11 mouse cellular contexts compared by ENCODE assay signal in the genomic region with DNA sequence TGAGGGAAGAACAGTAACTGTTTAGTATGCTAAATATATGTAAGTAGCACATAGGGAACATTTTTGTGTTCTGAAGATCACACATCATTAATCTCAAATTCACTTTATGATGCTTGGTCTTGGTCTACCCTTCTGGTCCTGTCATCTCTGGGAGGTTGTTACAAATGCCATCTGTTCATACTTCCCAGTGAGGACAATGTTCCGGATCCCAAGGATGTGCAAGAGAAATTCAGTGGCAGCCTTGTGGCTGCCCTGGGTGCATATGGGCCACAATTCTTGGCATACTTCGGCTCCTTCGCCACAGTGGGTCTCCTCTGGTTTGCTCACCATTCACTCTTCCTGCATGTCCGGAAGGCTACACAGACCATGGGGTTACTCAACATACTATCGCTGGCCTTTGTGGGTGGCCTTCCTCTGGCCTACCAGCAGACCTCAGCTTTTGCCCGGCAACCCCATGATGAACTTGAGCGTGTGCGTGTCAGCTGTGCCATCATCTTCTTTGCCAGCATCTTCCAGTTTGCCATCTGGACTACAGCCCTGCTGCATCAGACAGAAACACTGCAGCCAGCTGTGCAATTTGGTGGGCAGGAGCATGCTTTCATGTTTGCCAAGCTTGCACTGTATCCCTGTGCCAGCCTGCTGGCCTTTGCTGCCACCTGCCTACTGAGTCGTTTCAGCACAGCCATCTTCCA. TPM values are rescaled to one million over a fixed set of nuclear protein-coding genes. Genes with fewer than 3 reads are reported as not detected.
DNase-seq lines count a peak whose midpoint lies in the region.
"Had no signal": no experiment of that assay in that cellular context is flagged by ENCODE, and none has a peak within 500 bp of the region (broad histone marks: within the 10 kb centered on the region; RNA-seq: fewer than 3 reads in every experiment).

No protein-coding gene starts in this region.

- peak; percentile 40 for DNase-seq in gastrocnemius, postnatal 10 days
- DNase-seq in gastrocnemius, adult 8-10 months (ENCODE audit: low spot score in 2 of 2): no peak
- DNase-seq in layer of hippocampus, postnatal 10 days (ENCODE audit: low spot score in 2 of 2): peak; percentile 46 to 62
- no peak for DNase-seq in layer of hippocampus, adult 11-12 months (ENCODE audit: low spot score)
- peak; percentile 12 for DNase-seq in adipocyte (ENCODE audit: low spot score)
- DNase-seq in cerebellum, adult 9-11 months: peak; percentile 74
- DNase-seq in spleen, postnatal 4 days (ENCODE audit: low spot score in 2 of 2): no peak
- DNase-seq in thymus, postnatal 25 days: no peak
- DNase-seq: adrenal gland, postnatal 10 days; right cerebral cortex, postnatal 14 days had no signal

RNA-seq across cellular contexts. Expression of gene Idua, which starts 14.3 kb away (rescaled TPM):
- total RNA-seq in gastrocnemius, postnatal 10 days (2021): 1 to 10 TPM; 6.3 to 8.0 TPM
- total RNA-seq in gastrocnemius, adult 8-10 months (2022): 1 to 10 TPM; 8.3 to 9.8 (median 9.2) TPM
- total RNA-seq in layer of hippocampus, postnatal 10 days (2021): 1 to 10 TPM; 8.6 to 9.4 TPM

RNA-seq across cellular contexts. Expression of gene Tmem175, which starts 16.2 kb away (rescaled TPM):
- 1 to 10 TPM; 6.8 to 7.8 TPM for total RNA-seq in gastrocnemius, postnatal 10 days (2021)
- total RNA-seq in gastrocnemius, adult 8-10 months (2022): 1 to 10 TPM; 6.9 to 9.2 (median 8.0) TPM
- 10 to 100 TPM; 35.8 to 36.6 TPM for total RNA-seq in layer of hippocampus, postnatal 10 days (2021)

RNA-seq across cellular contexts. Expression of gene Gak, which starts 16.2 kb away (rescaled TPM):
- total RNA-seq in gastrocnemius, postnatal 10 days (2021): 10 to 100 TPM; 19.7 to 23.0 TPM
- 10 to 100 TPM in 2 of 4 experiments, 1 to 10 TPM in 2; 9.3 to 12.6 (median 10.3) TPM for total RNA-seq in gastrocnemius, adult 8-10 months (2022)
- 10 to 100 TPM; 87.7 to 89.7 TPM for total RNA-seq in layer of hippocampus, postnatal 10 days (2021)

RNA-seq across cellular contexts. Expression of gene Dgkq, which starts 23.7 kb away (rescaled TPM):
- total RNA-seq in gastrocnemius, postnatal 10 days (2021): 1 to 10 TPM; 3.7 to 8.3 TPM
- total RNA-seq in gastrocnemius, adult 8-10 months (2022): 1 to 10 TPM; 2.6 to 4.6 (median 3.1) TPM
- 10 to 100 TPM; 56.4 to 61.2 TPM for total RNA-seq in layer of hippocampus, postnatal 10 days (2021)

RNA-seq across cellular contexts. Expression of gene Slc26a1, which starts 29.6 kb away (rescaled TPM):
- total RNA-seq in gastrocnemius, postnatal 10 days (2021): under 1 TPM; 0.07 to 0.20 TPM
- not detected for total RNA-seq in gastrocnemius, adult 8-10 months (2022)
- 1 to 10 TPM; 2.6 to 3.2 TPM for total RNA-seq in layer of hippocampus, postnatal 10 days (2021)
- total RNA-seq: heart, postnatal 25 days had no signal

Comparison
In these comparisons a context has a peak if more than half of its experiments do, and no peak if none do; other contexts are left out.
1. DNase-seq: peak in gastrocnemius, postnatal 10 days (single experiment), layer of hippocampus, postnatal 10 days (2 of 2), adipocyte (single experiment) and cerebellum, adult 9-11 months (single experiment); none in gastrocnemius, adult 8-10 months (0 of 2), layer of hippocampus, adult 11-12 months (single experiment), spleen, postnatal 4 days (0 of 2) and thymus, postnatal 25 days (single experiment).